Mouse (Mus musculus) lung, adult 2 months (tissue): Measurements from ENCODE around the gene Vrk3.

Source experiments
- CTCF ChIP-seq: fragments of 200-500 bp; IDR thresholded peaks from 2 replicates; pipeline ENCODE4 v1.5.1; 2011; ENCODE audit warnings: mild to moderate bottlenecking, low read length, control low read depth; ENCODE audit not compliant: insufficient read depth
- POLR2A ChIP-seq: fragments of 200-500 bp; IDR thresholded peaks from 2 replicates; pipeline ENCODE4 v1.6.1; 2011; ENCODE audit warnings: low read depth, mild to moderate bottlenecking, control low read depth, low read length, borderline replicate concordance; ENCODE audit errors: extremely low read depth

DNA sequence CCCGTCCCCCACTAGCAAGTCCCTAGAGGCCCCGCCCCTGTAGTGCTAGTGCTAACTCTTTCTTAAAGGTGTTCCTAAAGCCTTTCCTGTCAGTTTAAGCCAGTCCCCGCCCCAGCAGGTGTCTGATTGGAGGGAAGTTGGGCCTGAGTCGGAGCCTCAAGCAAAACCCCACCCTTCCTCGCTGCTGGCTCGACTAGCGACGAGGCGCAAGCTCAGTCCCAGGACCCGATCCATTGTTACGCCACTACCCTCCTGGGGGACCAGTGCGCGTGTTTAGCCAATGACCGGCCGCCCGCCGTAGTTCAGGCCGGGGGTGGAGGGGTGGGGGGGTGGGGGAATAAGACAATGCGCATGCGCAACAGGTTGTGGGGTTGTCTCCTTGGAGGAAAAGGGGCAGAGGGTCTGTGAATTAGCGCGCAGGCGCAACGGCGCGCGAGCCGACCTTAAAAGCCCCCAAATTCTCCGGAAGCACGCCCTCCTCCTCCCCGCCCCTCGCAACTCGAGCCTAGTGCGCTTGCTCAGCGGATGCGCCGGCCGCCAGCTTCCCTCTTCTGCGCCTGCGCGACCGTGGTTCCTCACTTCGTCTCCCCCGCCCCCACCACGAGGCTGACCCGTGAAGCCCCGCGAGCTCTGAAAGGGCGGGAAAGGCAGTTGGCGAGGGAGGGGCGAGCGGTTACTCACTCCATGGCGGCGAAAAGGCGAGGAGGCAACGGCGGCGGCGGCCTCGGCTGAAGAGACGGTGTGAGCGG is 67.7 kb downstream of the Vrk3 start, which contains the start of the genes Nup62 and Il4i1:
- TF ChIP-seq CTCF (no peak), POLR2A (peak; percentile 84; the same call in 1 of the 2 replicates)
